Mouse (Mus musculus): Measurements from ENCODE around the gene Rapsn.

DNA sequence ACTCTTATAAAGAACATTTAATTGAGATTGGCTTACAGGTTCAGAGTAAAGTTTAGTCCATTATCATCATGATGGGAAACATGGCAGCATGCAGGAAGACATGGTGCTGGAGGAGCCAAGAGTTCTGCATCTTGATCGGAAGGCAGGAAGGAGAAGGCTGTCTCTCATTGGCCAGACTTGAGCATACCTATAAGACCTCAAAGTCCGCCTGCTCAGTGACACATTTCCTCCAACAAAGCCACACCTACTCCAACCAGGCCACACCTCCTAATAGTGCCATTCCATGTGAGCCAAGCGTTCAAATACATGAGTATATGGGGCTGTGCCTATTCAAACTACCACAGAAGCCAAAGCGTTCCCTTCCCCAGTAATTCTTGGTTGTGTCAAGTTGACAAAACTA is 4.2 kb upstream of the Rapsn start:
- TF ChIP-seq CTCF (conservative IDR thresholded peaks at IDR 0.05; ENCODE audit: low read length), result no peak
- no peak for TF ChIP-seq POU5F1 (IDR thresholded peaks at IDR 0.05; ENCODE audit: borderline replicate concordance, low read length)
- no peak for TF ChIP-seq NANOG (IDR thresholded peaks at IDR 0.05; ENCODE audit: borderline replicate concordance, low read length)
